Mouse (Mus musculus) induced T-regulatory cell, adult 2 months (primary cell): ENCODE measurements around the gene Olfr820.
"Not testable (repeated sequence)": the region's sequence is repeated elsewhere in the genome, so short reads cannot be mapped to it uniquely, and the experiment has no call there.

ENCODE experiments used
- DNase-seq: peaks from one replicate; pipeline ENCODE4 v3.0.0-alpha.2; 2012; ENCODE audit warnings: low read depth

Olfr820 gene

GRCm38 (mm10) chr10:130012321-130012720, at the start of gene Olfr820:
TSS of gene Olfr820 (plus strand) at chr10:130012621.
- DNase-seq = no peak

GRCm38 (mm10) chr10:129966232-129966631, 46.2 kb upstream of the Olfr820 start:
- not testable (repeated sequence) for DNase-seq

- not testable (repeated sequence) for DNase-seq
Measured at GRCm38 (mm10) chr10:129967166-129967565, 45.3 kb upstream of the Olfr820 start, which contains the start of gene Olfr819. TSS of gene Olfr819 (minus strand) at chr10:129967266.

GRCm38 (mm10) chr10:129972994-129973393, 39.4 kb upstream of the Olfr820 start:
- DNase-seq = not testable (repeated sequence)

- DNase-seq = not testable (repeated sequence)
Measured at GRCm38 (mm10) chr10:129976040-129976439, 36.4 kb upstream of the Olfr820 start, which contains the start of gene Olfr247. TSS of gene Olfr247 (minus strand) at chr10:129976140.

GRCm38 (mm10) chr10:129981867-129982266, 30.6 kb upstream of the Olfr820 start:
- not testable (repeated sequence) for DNase-seq

GRCm38 (mm10) chr10:129984962-129985361, 27.5 kb upstream of the Olfr820 start, which contains the start of gene Gm10310:
TSS of gene Gm10310 (minus strand) at chr10:129985062.
- DNase-seq = not testable (repeated sequence)

- not testable (repeated sequence) for DNase-seq
Measured at GRCm38 (mm10) chr10:130004104-130004503, 8.3 kb upstream of the Olfr820 start.

- DNase-seq = not testable (repeated sequence)
Measured at GRCm38 (mm10) chr10:130005366-130005765, 7.1 kb upstream of the Olfr820 start.

GRCm38 (mm10) chr10:130030048-130030447, 17.6 kb downstream of the Olfr820 start, which contains the start of gene Olfr821:
TSS of gene Olfr821 (plus strand) at chr10:130030348.
- no peak for DNase-seq

GRCm38 (mm10) chr10:130037096-130037495, 24.7 kb downstream of the Olfr820 start:
- DNase-seq = no peak
